Mouse (Mus musculus): ENCODE data around the gene Eif4b. TPM values are rescaled to one million over a fixed set of nuclear protein-coding genes. Genes with fewer than 3 reads are reported as not detected.
A peak's percentile ranks its signal among the peaks of the same experiment; 100 is the strongest.

Gene Eif4b
- total and polyA plus RNA-seq, 2 experiments: 73.8 to 130 TPM

DNA sequence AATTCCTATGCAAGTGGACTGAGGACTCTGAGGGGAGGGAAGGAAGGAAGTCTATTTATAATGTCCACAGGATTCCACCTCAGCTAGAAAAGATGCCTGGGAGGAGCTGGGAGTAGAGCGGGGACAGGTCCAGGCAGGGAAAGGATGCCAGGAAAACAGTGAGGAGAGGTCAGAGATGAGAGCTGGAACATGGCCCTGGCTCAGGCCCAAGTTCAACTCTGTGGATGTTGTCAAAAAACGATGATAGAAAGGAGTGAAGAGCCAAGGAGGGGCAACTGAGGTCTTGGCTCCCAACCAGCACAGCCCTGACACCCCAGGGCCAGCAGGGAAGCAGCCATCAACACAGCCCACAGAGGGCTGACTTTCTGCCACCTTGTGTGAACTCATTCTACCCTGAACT is 52.7 kb downstream of the Eif4b start:
- no peak overlapping the region for H3K4me3 ChIP-seq (ENCODE audit: insufficient read depth, low read depth, low read length)
- no peaks in the 10 kb centered on the region for H3K79me2 ChIP-seq (ENCODE audit: control insufficient read depth, insufficient read depth, low read length)
- peaks cover 10% of the 10 kb centered on the region for H3K36me3 ChIP-seq (ENCODE audit: control insufficient read depth, insufficient read depth, low read length)
- DNase-seq (ENCODE audit: extremely low read depth, low read depth, low spot score): peak; percentile 77
- TF ChIP-seq POLR2A (IDR thresholded peaks at IDR 0.05; ENCODE audit: extremely low read depth, insufficient read depth, low read length) (no peak), CTCF (IDR thresholded peaks at IDR 0.05; ENCODE audit: low read depth, low read length) (no peak)
- peak overlapping the region; percentile 26; the same call in 1 of the 2 replicates for H3K27ac ChIP-seq (replicated peaks; ENCODE audit: insufficient read depth, low read depth, low read length)
- peaks cover 9% of the 10 kb centered on the region for H3K4me1 ChIP-seq (ENCODE audit: control insufficient read depth, insufficient read depth, low read length)
- H3K27me3 ChIP-seq (ENCODE audit: control insufficient read depth, insufficient read depth, low read length): no peaks in the 10 kb centered on the region
- no peak overlapping the region for H3K9ac ChIP-seq (ENCODE audit: low read depth, low read length)
- WGBS: 6% methylated on average over 2 of the region's 2 CpGs

DNA sequence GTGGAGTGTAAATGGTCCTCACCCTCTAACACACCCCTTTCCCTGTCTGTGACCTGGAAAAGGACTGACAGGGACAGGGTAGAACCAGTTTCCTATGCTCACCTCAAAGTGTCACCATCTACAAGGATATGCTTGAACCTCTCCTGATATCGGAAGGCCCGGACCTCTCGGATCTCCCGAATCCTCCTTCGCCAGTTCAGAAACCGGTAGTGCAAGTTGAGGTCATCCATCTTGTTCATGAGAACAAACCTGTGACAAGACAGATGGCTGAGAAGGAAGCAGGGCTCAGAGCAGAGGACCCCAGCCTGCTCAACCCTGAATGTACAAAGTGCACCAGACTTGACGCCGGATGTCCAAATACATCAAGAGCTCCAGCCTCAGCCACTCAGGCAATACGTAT is 59.7 kb downstream of the Eif4b start:
- Histone ChIP-seq H3K4me3 (ENCODE audit: insufficient read depth, low read depth, low read length) (no peak overlapping the region), H3K27me3 (ENCODE audit: control insufficient read depth, insufficient read depth, low read length) (no peaks in the 10 kb centered on the region), H3K79me2 (ENCODE audit: control insufficient read depth, insufficient read depth, low read length) (no peaks in the 10 kb centered on the region), H3K27ac (replicated peaks; ENCODE audit: insufficient read depth, low read depth, low read length) (no peak overlapping the region), H3K36me3 (ENCODE audit: control insufficient read depth, insufficient read depth, low read length) (peaks cover 8% of the 10 kb centered on the region), H3K4me1 (ENCODE audit: control insufficient read depth, insufficient read depth, low read length) (peaks cover 6% of the 10 kb centered on the region), H3K9ac (ENCODE audit: low read depth, low read length) (no peak overlapping the region)
- DNase-seq (ENCODE audit: extremely low read depth, low read depth, low spot score): no peak
- no peak for TF ChIP-seq CTCF (IDR thresholded peaks at IDR 0.05; ENCODE audit: low read depth, low read length)
- TF ChIP-seq POLR2A (IDR thresholded peaks at IDR 0.05; ENCODE audit: extremely low read depth, insufficient read depth, low read length): no peak
- 91% methylated on average over 9 of the region's 9 CpGs for WGBS

DNA sequence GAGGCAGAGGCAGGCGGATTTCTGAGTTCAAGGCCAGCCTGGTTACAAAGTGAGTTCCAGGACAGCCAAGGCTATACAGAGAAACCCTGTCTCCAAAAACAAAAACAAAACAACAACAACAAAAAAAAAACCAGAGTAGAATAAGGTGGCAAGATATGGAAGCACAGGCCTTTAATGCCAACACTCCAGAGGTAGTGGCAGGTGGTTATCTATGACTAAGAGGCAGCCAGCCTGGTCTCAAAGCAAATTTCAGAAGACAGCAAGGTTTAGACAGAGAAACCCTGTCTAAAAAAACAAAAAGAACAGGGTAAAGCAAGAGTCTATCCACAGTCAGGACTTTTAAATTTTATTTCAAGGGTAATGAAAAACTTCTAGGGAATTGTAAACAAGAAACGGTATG is 61.1 kb downstream of the Eif4b start:
- no peak overlapping the region for H3K4me3 ChIP-seq (ENCODE audit: insufficient read depth, low read depth, low read length)
- H3K27ac ChIP-seq (replicated peaks; ENCODE audit: insufficient read depth, low read depth, low read length): no peak overlapping the region
- no peak overlapping the region for H3K9ac ChIP-seq (ENCODE audit: low read depth, low read length)
- 52% methylated on average over 2 of the region's 2 CpGs for WGBS
- H3K4me1 ChIP-seq (ENCODE audit: control insufficient read depth, insufficient read depth, low read length): peaks cover 6% of the 10 kb centered on the region
- H3K79me2 ChIP-seq (ENCODE audit: control insufficient read depth, insufficient read depth, low read length): no peaks in the 10 kb centered on the region
- DNase-seq (ENCODE audit: extremely low read depth, low read depth, low spot score): no peak
- TF ChIP-seq POLR2A (IDR thresholded peaks at IDR 0.05; ENCODE audit: extremely low read depth, insufficient read depth, low read length) (no peak), CTCF (IDR thresholded peaks at IDR 0.05; ENCODE audit: low read depth, low read length) (no peak)
- H3K36me3 ChIP-seq (ENCODE audit: control insufficient read depth, insufficient read depth, low read length): peaks cover 3% of the 10 kb centered on the region; the same call in 1 of the 2 replicates
- no peaks in the 10 kb centered on the region for H3K27me3 ChIP-seq (ENCODE audit: control insufficient read depth, insufficient read depth, low read length)

DNA sequence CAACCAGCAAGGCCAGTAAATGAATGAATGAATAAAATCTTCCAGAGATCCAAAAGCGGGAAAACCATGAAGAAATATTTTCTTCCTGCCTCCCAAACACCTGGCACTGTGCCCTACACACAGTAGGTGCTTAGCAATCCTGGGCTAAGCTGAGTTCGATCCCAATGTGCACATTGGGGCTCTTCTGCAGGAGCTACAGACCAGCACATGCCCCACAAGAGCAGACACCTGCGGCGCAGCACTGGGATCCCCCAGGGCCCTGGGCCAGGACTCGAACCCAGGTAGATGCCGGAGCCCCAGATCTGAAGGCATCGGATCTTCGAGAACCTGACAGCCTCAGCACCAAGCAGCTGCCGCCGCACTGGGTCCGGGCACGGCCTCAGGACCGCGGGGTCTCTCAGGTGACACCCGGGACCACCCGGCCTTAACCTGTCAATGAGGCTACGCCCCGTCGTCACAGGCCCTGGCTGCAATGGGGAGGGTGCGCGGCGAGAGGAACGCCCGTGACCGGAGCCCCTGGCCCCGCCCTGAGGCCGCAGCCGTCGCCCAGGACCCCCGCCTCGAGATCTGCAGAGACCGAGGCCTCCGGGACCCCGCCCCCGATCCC is 62.1 kb downstream of the Eif4b start:
- TF ChIP-seq POLR2A (IDR thresholded peaks at IDR 0.05; ENCODE audit: extremely low read depth, insufficient read depth, low read length) (no peak), CTCF (IDR thresholded peaks at IDR 0.05; ENCODE audit: low read depth, low read length) (no peak)
- peak overlapping the region; percentile 27 for H3K27ac ChIP-seq (replicated peaks; ENCODE audit: insufficient read depth, low read depth, low read length)
- peak overlapping the region; percentile 76 for H3K9ac ChIP-seq (ENCODE audit: low read depth, low read length)
- WGBS: under 1% methylated on average over 35 of the region's 35 CpGs
- no peak for DNase-seq (ENCODE audit: extremely low read depth, low read depth, low spot score)
- H3K36me3 ChIP-seq (ENCODE audit: control insufficient read depth, insufficient read depth, low read length): peaks cover 3% of the 10 kb centered on the region; the same call in 1 of the 2 replicates
- H3K27me3 ChIP-seq (ENCODE audit: control insufficient read depth, insufficient read depth, low read length): no peaks in the 10 kb centered on the region
- peak overlapping the region; percentile 87 for H3K4me3 ChIP-seq (ENCODE audit: insufficient read depth, low read depth, low read length)
- H3K4me1 ChIP-seq (ENCODE audit: control insufficient read depth, insufficient read depth, low read length): peaks cover 6% of the 10 kb centered on the region
- H3K79me2 ChIP-seq (ENCODE audit: control insufficient read depth, insufficient read depth, low read length): no peaks in the 10 kb centered on the region

DNA sequence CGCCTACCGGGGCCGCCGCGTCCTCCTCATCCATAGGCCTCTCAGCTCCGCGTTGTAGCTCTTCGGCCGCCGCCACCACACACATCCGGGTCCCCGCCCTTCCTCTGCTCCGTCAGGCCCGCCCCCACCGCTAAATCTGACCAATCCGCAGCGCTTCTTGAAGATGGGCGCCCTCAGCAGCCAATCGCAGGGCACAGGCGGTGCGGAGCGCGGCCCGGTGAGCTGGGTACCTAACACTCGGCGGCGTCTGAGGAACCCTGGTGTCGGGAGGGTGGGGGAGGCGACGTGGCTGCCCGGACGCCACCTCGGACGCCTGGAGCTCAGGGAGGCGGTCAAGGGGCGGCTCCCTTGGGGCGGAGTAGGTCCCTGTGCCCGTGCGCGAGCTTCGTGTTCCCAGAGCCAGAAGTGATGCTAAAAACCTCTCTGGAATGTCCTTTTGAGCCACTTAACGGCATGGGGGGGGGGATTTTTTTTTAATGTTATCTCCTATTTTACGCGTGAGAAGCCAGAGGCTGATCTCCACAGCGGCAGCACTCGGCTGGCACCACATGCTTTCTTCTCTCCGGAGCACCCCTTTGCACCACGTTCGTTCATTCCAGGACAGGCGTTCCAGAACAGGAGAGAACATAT is 62.7 kb downstream of the Eif4b start, which contains the start of gene Spryd3:
Spryd3 (minus strand) TSS at position 106 of the 630 bp plus-strand sequence.
- no peaks in the 10 kb centered on the region for H3K79me2 ChIP-seq (ENCODE audit: control insufficient read depth, insufficient read depth, low read length)
- no peaks in the 10 kb centered on the region for H3K27me3 ChIP-seq (ENCODE audit: control insufficient read depth, insufficient read depth, low read length)
- peak; percentile 87 for DNase-seq (ENCODE audit: extremely low read depth, low read depth, low spot score)
- peak within 1 kb of the TSS; percentile 87 for H3K4me3 ChIP-seq (ENCODE audit: insufficient read depth, low read depth, low read length)
- 0 out of 2 replicates have a peak, but pooled peaks have one; percentile 22 for TF ChIP-seq POLR2A (IDR thresholded peaks at IDR 0.05; ENCODE audit: extremely low read depth, insufficient read depth, low read length)
- 0 out of 2 replicates have a peak, but pooled peaks have one; percentile 3 for TF ChIP-seq CTCF (IDR thresholded peaks at IDR 0.05; ENCODE audit: low read depth, low read length)
- H3K9ac ChIP-seq (ENCODE audit: low read depth, low read length): peak within 1 kb of the TSS; percentile 76
- H3K27ac ChIP-seq (replicated peaks; ENCODE audit: insufficient read depth, low read depth, low read length): peak within 1 kb of the TSS; percentile 27
- WGBS: 2% methylated on average over 50 of the region's 50 CpGs
- H3K36me3 ChIP-seq (ENCODE audit: control insufficient read depth, insufficient read depth, low read length): peaks cover 3% of the 10 kb centered on the region; the same call in 1 of the 2 replicates
- peaks cover 6% of the 10 kb centered on the region for H3K4me1 ChIP-seq (ENCODE audit: control insufficient read depth, insufficient read depth, low read length)

DNA sequence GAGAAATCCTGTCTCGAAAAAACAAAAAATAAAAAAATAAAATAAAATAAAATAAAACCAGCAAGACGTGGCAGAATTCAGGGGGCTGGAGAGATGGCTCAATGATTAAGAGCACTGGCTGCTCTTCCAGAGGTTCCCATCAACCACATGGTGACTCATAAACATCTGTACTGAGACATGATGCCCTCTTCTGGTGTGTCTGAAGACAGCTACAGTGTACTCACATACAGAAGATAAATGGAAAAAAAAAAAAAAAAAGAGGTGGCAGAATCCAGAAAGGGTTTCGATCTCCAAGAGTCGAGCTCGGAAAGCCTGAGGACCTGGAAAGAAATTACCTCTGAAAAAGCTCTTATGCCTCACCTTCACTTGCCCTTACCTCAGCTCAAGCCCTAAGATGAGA is 67.5 kb downstream of the Eif4b start:
- Histone ChIP-seq H3K9ac (ENCODE audit: low read depth, low read length) (no peak overlapping the region), H3K4me1 (ENCODE audit: control insufficient read depth, insufficient read depth, low read length) (no peaks in the 10 kb centered on the region), H3K27me3 (ENCODE audit: control insufficient read depth, insufficient read depth, low read length) (0 out of 2 replicates have a peak, but pooled peaks cover 6% of the 10 kb centered on the region), H3K27ac (replicated peaks; ENCODE audit: insufficient read depth, low read depth, low read length) (no peak overlapping the region), H3K4me3 (ENCODE audit: insufficient read depth, low read depth, low read length) (no peak overlapping the region), H3K79me2 (ENCODE audit: control insufficient read depth, insufficient read depth, low read length) (no peaks in the 10 kb centered on the region), H3K36me3 (ENCODE audit: control insufficient read depth, insufficient read depth, low read length) (no peaks in the 10 kb centered on the region)
- no peak for DNase-seq (ENCODE audit: extremely low read depth, low read depth, low spot score)
- whole genome bisulfite sequencing: 91% methylated on average over 5 of the region's 5 CpGs
- TF ChIP-seq CTCF (IDR thresholded peaks at IDR 0.05; ENCODE audit: low read depth, low read length) (no peak), POLR2A (IDR thresholded peaks at IDR 0.05; ENCODE audit: extremely low read depth, insufficient read depth, low read length) (no peak)
